Mouse (Mus musculus) layer of hippocampus, adult 8-10 months (tissue): Measurements from ENCODE around the gene Ankar. TPM values are rescaled to one million over a fixed set of nuclear protein-coding genes. Genes with fewer than 3 reads are reported as not detected.

Experiments
- DNase-seq, 2 experiments: peaks; one replicate each; pipeline ENCODE4 v3.0.0; 2022; ENCODE audit warnings: low spot score in 2 of 2
- total RNA-seq, 4 experiments: library from RNA; stranded (reverse); gene quantifications; 2 replicates each; pipeline ENCODE4 v1.2.4; 2022

Gene Ankar
- total RNA-seq, result not detected

- DNase-seq, result no peak
Measured at GRCm38 (mm10) chr1:72700479-72700878, at the start of gene Ankar. Gene Ankar, minus strand, starts transcription at chr1:72700579.

- DNase-seq, result peak; percentile 26 to 50
Measured at GRCm38 (mm10) chr1:72746382-72746781, 46.0 kb upstream of the Ankar start.

GRCm38 (mm10) chr1:72744816-72745506 is 44.6 kb upstream of the Ankar start:
- DNase-seq, result no peak

GRCm38 (mm10) chr1:72741406-72741805 is 41.0 kb upstream of the Ankar start:
- DNase-seq, result no peak

GRCm38 (mm10) chr1:72739681-72740063 is 39.3 kb upstream of the Ankar start:
- DNase-seq, result peak; percentile 48 to 62

GRCm38 (mm10) chr1:72738946-72739680 is 38.7 kb upstream of the Ankar start:
- no peak for DNase-seq

GRCm38 (mm10) chr1:72736397-72737125 is 36.2 kb upstream of the Ankar start:
- DNase-seq, result no peak

- no peak for DNase-seq
Measured at GRCm38 (mm10) chr1:72733191-72733691, 32.9 kb upstream of the Ankar start.

- DNase-seq, result no peak
Measured at GRCm38 (mm10) chr1:72730126-72730525, 29.7 kb upstream of the Ankar start.

GRCm38 (mm10) chr1:72728781-72729180 is 28.4 kb upstream of the Ankar start:
- no peak for DNase-seq

GRCm38 (mm10) chr1:72725941-72726340 is 25.6 kb upstream of the Ankar start:
- DNase-seq, result no peak

- DNase-seq, result no peak
Measured at GRCm38 (mm10) chr1:72724354-72724753, 24.0 kb upstream of the Ankar start.

- no peak for DNase-seq
Measured at GRCm38 (mm10) chr1:72722646-72723045, 22.3 kb upstream of the Ankar start.

- DNase-seq, result no peak
Measured at GRCm38 (mm10) chr1:72720115-72720725, 19.8 kb upstream of the Ankar start.

- DNase-seq, result peak in 1 of 2 experiments; percentile 39
Measured at GRCm38 (mm10) chr1:72718846-72719245, 18.5 kb upstream of the Ankar start.

- no peak for DNase-seq
Measured at GRCm38 (mm10) chr1:72717540-72717939, 17.2 kb upstream of the Ankar start.

GRCm38 (mm10) chr1:72716926-72717325 is 16.5 kb upstream of the Ankar start:
- DNase-seq, result peak; percentile 30 to 67

GRCm38 (mm10) chr1:72716421-72716820 is 16.0 kb upstream of the Ankar start:
- DNase-seq, result no peak

- no peak for DNase-seq
Measured at GRCm38 (mm10) chr1:72715593-72716361, 15.4 kb upstream of the Ankar start.

- no peak for DNase-seq
Measured at GRCm38 (mm10) chr1:72715065-72715464, 14.7 kb upstream of the Ankar start.

GRCm38 (mm10) chr1:72714547-72714946 is 14.2 kb upstream of the Ankar start:
- DNase-seq, result no peak
